Mouse (Mus musculus) kidney, adult 11 months (tissue): Measurements from ENCODE around the gene Nppa.
A peak's percentile ranks its signal among the peaks of the same experiment; 100 is the strongest.
"Not testable (repeated sequence)": the region's sequence is repeated elsewhere in the genome, so short reads cannot be mapped to it uniquely, and the experiment has no call there.

Source experiments
- DNase-seq: peaks from one replicate; pipeline ENCODE4 v3.0.0; 2022

Gene Nppa

GRCm38 (mm10) chr4:148012216-148012615, 11.7 kb downstream of the Nppa start:
- peak; percentile 45 for DNase-seq

GRCm38 (mm10) chr4:148015418-148015817, 14.9 kb downstream of the Nppa start:
- peak; percentile 23 for DNase-seq

GRCm38 (mm10) chr4:148016981-148017380, 16.5 kb downstream of the Nppa start:
- peak; percentile 77 for DNase-seq

- no peak for DNase-seq
Measured at GRCm38 (mm10) chr4:148018410-148018809, 17.9 kb downstream of the Nppa start.

GRCm38 (mm10) chr4:148024003-148024402, 23.5 kb downstream of the Nppa start:
- peak; percentile 84 for DNase-seq

GRCm38 (mm10) chr4:148029297-148029696, 28.8 kb downstream of the Nppa start:
- peak; percentile 64 for DNase-seq

GRCm38 (mm10) chr4:148030506-148030905, 30.0 kb downstream of the Nppa start:
- peak; percentile 83 for DNase-seq

- DNase-seq = no peak
Measured at GRCm38 (mm10) chr4:148033858-148034410, 33.4 kb downstream of the Nppa start.

GRCm38 (mm10) chr4:148035440-148035839, 34.9 kb downstream of the Nppa start:
- DNase-seq = no peak

GRCm38 (mm10) chr4:148038079-148038599, 37.6 kb downstream of the Nppa start:
- no peak for DNase-seq

- peak; percentile 99 for DNase-seq
Measured at GRCm38 (mm10) chr4:148038600-148039253, 38.2 kb downstream of the Nppa start, which contains the start of the genes Clcn6 and Mthfr. Gene Clcn6, minus strand, starts transcription at chr4:148038821. Gene Mthfr, plus strand, starts transcription at chr4:148039077.

- peak; percentile 30 for DNase-seq
Measured at GRCm38 (mm10) chr4:148039254-148040028, 38.9 kb downstream of the Nppa start.

- DNase-seq = peak; percentile 53
Measured at GRCm38 (mm10) chr4:148040029-148040830, 39.7 kb downstream of the Nppa start.

GRCm38 (mm10) chr4:148040933-148041610, 40.5 kb downstream of the Nppa start:
- peak; percentile 80 for DNase-seq

- DNase-seq = peak; percentile 47
Measured at GRCm38 (mm10) chr4:148041611-148042191, 41.2 kb downstream of the Nppa start.

- not testable (repeated sequence) for DNase-seq
Measured at GRCm38 (mm10) chr4:148043327-148043726, 42.8 kb downstream of the Nppa start.

GRCm38 (mm10) chr4:148044113-148044512, 43.6 kb downstream of the Nppa start:
- DNase-seq = no peak

- DNase-seq = peak; percentile 49
Measured at GRCm38 (mm10) chr4:148046450-148047031, 46.0 kb downstream of the Nppa start.

GRCm38 (mm10) chr4:148050396-148050914, 49.9 kb downstream of the Nppa start:
- DNase-seq = not testable (repeated sequence)

GRCm38 (mm10) chr4:148051046-148051776, 50.7 kb downstream of the Nppa start:
- no peak for DNase-seq
